8 mouse cellular contexts compared by ENCODE assay signal in the genomic region with DNA sequence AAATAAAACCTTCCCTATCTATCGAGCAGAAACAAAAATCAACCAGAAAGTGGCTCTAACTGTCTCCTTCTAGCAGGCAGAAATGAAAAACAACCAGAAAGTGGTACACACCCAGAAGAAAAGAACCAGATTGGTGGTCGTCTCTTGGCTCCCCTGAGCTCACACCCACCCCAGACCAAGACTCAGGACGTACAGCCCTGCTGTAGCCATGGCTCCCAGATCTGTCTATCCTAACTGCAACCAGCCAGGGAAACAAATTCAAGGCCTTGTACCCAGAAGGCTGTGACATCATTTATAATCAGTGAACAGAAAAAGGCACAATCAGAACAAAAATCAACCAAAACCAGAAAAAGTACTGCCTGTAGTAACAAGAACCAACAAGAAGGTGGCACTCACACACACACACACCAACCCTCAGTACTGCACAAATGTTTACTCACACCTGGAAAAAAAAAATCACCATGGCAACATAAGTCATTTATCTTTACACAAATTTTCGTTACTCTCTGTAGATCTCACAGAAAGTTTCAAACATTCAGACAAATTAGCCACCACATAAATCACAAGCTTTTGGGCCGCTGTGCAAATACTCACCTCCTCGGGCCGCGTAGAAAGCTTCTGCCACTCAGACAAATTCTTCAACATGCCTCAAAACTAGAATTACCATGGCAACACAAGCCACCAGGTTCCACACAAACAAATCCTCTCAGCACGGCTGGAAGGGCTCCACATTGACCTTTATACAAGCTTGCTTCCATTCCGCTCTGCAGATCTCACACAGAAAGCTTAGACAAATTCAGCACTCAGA.
DNase-seq lines count a peak whose midpoint lies in the region; ATAC-seq and TF ChIP-seq lines count a peak whose summit lies in the region.

No protein-coding gene starts in this region.

- H3K27me3 ChIP-seq in kidney, postnatal 0 days (ENCODE audit: insufficient read depth, low read length): no peaks in the 10 kb centered on the region
- H3K27me3 ChIP-seq in forebrain, embryonic 16.5 days (replicated peaks; ENCODE audit: control insufficient read depth, insufficient read depth, low read length): no peaks in the 10 kb centered on the region
- H3K27me3 ChIP-seq in liver, embryonic 16.5 days (ENCODE audit: control insufficient read depth, insufficient read depth, low read depth, low read length): no peaks in the 10 kb centered on the region
- H3K27me3 ChIP-seq in stomach, embryonic 16.5 days (ENCODE audit: control insufficient read depth, insufficient read depth, low read length): no peaks in the 10 kb centered on the region

- 43% methylated on average over 10 of the region's 10 CpGs for WGBS in kidney, postnatal 0 days
- 25% methylated on average over 10 of the region's 10 CpGs for WGBS in forebrain, embryonic 16.5 days
- 40% methylated on average over 10 of the region's 10 CpGs for WGBS in liver, embryonic 16.5 days (ENCODE audit: insufficient replicate concordance)
- 19% methylated on average over 10 of the region's 10 CpGs for WGBS in stomach, embryonic 16.5 days

- peak overlapping the region; percentile 6; the same call in 1 of the 2 replicates for H3K4me2 ChIP-seq in kidney, postnatal 0 days (ENCODE audit: low read length)
- peak overlapping the region; percentile 0; the same call in 1 of the 2 replicates for H3K4me2 ChIP-seq in forebrain, embryonic 16.5 days (ENCODE audit: low read length)
- no peak overlapping the region for H3K4me2 ChIP-seq in liver, embryonic 16.5 days (ENCODE audit: low read depth, low read length)
- peak overlapping the region; percentile 26 for H3K4me2 ChIP-seq in stomach, embryonic 16.5 days (ENCODE audit: low read depth, low read length)

- ATAC-seq in kidney, postnatal 0 days (replicated peaks; ENCODE audit: low FRiP score, low read depth): no peak; the same call in 1 of the 2 replicates
- ATAC-seq in forebrain, embryonic 16.5 days: peak; percentile 75
- ATAC-seq in liver, embryonic 16.5 days (ENCODE audit: low read depth): peak; percentile 48; the same call in 1 of the 2 replicates
- peak; percentile 56; the same call in 1 of the 2 replicates for ATAC-seq in stomach, embryonic 16.5 days (ENCODE audit: insufficient read depth, low FRiP score)

- no peaks in the 10 kb centered on the region for H3K36me3 ChIP-seq in kidney, postnatal 0 days (ENCODE audit: insufficient read depth, low read length)
- no peaks in the 10 kb centered on the region for H3K36me3 ChIP-seq in forebrain, embryonic 16.5 days (ENCODE audit: control insufficient read depth, insufficient read depth)
- H3K36me3 ChIP-seq in liver, embryonic 16.5 days (ENCODE audit: control insufficient read depth, insufficient read depth): no peaks in the 10 kb centered on the region
- no peaks in the 10 kb centered on the region for H3K36me3 ChIP-seq in stomach, embryonic 16.5 days (ENCODE audit: control insufficient read depth, insufficient read depth, low read length)

- peak; percentile 71 for DNase-seq in kidney, postnatal 0 days (ENCODE audit: low spot score)
- no peak for DNase-seq in kidney, adult 18-20 months
- DNase-seq in R1 (ENCODE audit: low read depth, low spot score): peak; percentile 62
- no peak for DNase-seq in thymus, postnatal 0 days (ENCODE audit: low spot score)
- DNase-seq in thymus, postnatal 25 days: no peak

- no peaks in the 10 kb centered on the region for H3K9me3 ChIP-seq in kidney, postnatal 0 days (replicated peaks; ENCODE audit: low read length)
- no peaks in the 10 kb centered on the region for H3K9me3 ChIP-seq in forebrain, embryonic 16.5 days (ENCODE audit: control insufficient read depth, low read length)
- H3K9me3 ChIP-seq in liver, embryonic 16.5 days (replicated peaks; ENCODE audit: control insufficient read depth, low read length): no peaks in the 10 kb centered on the region
- no peaks in the 10 kb centered on the region for H3K9me3 ChIP-seq in stomach, embryonic 16.5 days (replicated peaks; ENCODE audit: control insufficient read depth, low read length)

- no peak overlapping the region for H3K4me3 ChIP-seq in kidney, postnatal 0 days (replicated peaks; ENCODE audit: low read depth, low read length)
- no peak overlapping the region for H3K4me3 ChIP-seq in forebrain, embryonic 16.5 days (replicated peaks; ENCODE audit: low read length)
- H3K4me3 ChIP-seq in liver, embryonic 16.5 days (ENCODE audit: low read depth, low read length): no peak overlapping the region
- no peak overlapping the region for H3K4me3 ChIP-seq in stomach, embryonic 16.5 days (replicated peaks; ENCODE audit: low read length)

- TF ChIP-seq CTCF in kidney, postnatal 0 days (IDR thresholded peaks at IDR 0.05; ENCODE audit: low read depth): peak; percentile 45; the same call in 1 of the 2 replicates

- no peaks in the 10 kb centered on the region for H3K4me1 ChIP-seq in kidney, postnatal 0 days (replicated peaks; ENCODE audit: insufficient read depth, low read length)
- peaks cover 4% of the 10 kb centered on the region for H3K4me1 ChIP-seq in forebrain, embryonic 16.5 days (replicated peaks; ENCODE audit: control insufficient read depth, insufficient read depth, low read length)
- no peaks in the 10 kb centered on the region for H3K4me1 ChIP-seq in liver, embryonic 16.5 days (ENCODE audit: control insufficient read depth, low read depth, low read length)
- peaks cover 6% of the 10 kb centered on the region for H3K4me1 ChIP-seq in stomach, embryonic 16.5 days (ENCODE audit: control insufficient read depth, insufficient read depth, low read length)

- no peak overlapping the region for H3K27ac ChIP-seq in kidney, postnatal 0 days
- H3K27ac ChIP-seq in forebrain, embryonic 16.5 days (ENCODE audit: low read length): no peak overlapping the region
- H3K27ac ChIP-seq in liver, embryonic 16.5 days (ENCODE audit: low read length): no peak overlapping the region
- H3K27ac ChIP-seq in stomach, embryonic 16.5 days (ENCODE audit: low read length): peak overlapping the region; percentile 33; the same call in 1 of the 2 replicates

- no peak overlapping the region for H3K9ac ChIP-seq in kidney, postnatal 0 days (ENCODE audit: low read depth, low read length)
- no peak overlapping the region for H3K9ac ChIP-seq in forebrain, embryonic 16.5 days (replicated peaks; ENCODE audit: low read depth, low read length)
- H3K9ac ChIP-seq in liver, embryonic 16.5 days (ENCODE audit: low read depth, low read length): no peak overlapping the region
- H3K9ac ChIP-seq in stomach, embryonic 16.5 days (ENCODE audit: low read length): no peak overlapping the region

Comparison
In these comparisons a context has a peak if more than half of its experiments do, and no peak if none do; other contexts are left out.
1. DNase-seq: peak in kidney, postnatal 0 days (single experiment) and R1 (single experiment); none in kidney, adult 18-20 months (single experiment), thymus, postnatal 0 days (single experiment) and thymus, postnatal 25 days (single experiment).